Mouse (Mus musculus): Measurements from ENCODE around the gene Ntmt1. TPM values are rescaled to one million over a fixed set of nuclear protein-coding genes. Genes with fewer than 3 reads are reported as not detected.

Gene Ntmt1
- polyA plus RNA-seq, 1 experiment from 2014 or later, result 81.7 TPM

DNA sequence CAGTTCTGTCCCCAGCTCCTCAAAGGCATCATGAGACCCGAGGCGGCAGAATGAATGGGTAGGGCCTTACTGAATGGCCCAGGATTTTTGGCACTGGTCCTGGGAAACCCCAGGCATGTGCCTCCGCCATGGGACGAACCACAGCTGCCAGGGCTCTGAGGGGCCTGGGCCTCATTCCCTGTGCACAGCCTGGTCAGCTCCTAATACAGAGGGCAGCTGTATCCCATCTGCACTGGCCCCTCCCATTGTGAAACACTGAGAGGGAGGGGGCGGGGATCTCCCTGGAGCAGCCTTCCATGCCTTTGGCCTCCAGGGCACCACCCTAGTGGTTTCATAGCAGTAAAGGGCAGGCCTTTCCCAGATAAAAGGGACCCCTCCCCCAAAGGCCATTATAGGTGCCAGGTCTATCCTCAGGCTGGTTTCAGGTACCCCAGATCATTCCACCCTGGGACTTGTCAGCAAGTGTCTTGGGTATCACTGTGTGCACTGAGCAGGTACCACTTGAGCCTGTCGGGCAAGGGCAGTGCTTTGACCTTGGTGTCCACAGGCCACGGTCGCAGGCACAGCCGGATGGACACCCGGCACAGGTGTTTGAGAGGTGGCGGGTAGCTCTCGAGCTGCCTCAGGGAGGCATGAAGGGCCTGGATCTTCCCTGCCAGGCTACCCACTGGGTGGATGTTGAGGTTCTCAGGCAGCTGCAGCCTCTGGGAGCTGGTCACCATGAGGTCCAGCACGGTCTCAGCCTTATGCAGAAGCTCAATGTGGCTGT lies 15.9 kb downstream of the Ntmt1 start:
- peak; percentile 89 for DNase-seq (ENCODE audit: low spot score)

DNA sequence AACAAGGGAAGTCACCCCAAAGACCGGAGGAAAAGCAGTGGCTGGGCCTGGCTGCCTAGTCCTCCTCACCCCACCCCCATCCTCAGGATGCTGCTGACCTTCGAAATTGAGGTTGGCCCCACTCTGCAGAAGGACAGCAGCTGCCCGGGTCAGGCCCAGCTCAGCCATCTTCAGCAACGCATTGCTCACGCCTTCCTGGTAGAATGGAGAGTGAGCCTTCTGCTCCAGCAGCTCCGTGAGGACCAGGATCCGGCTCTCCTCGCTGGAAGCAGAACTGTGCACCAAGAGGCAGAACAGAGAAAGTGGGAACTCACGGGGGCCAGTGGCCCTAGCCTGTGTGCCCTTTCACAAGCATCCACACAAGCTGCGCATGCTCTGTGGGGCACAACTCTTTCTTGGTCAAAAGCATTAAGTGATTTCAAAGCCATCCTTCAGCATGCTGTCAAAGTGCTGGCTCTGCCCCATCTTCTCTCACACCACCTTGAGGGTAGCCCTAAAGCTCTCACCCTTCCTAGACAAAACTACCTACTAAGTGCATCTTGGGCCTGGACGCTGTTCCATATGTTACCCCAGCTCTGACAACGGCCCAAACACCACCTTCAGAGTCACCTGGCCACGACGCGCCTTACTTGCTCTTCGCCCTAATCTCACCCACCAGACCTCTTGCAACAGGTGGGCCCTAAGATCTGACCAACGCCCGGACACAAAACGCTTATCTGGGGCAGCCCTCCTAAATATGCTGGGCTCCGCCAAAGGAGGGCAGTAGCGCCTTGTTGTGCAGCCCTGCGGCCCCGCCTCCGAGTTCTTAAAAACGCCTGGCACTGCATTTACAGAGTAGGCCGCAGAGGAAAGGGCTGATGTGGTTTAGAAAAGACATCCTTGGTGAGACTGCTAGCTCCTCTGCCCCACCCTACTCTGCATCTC lies 19.5 kb downstream of the Ntmt1 start:
- peaks cover 38% of the 10 kb centered on the region for H3K36me3 ChIP-seq (ENCODE audit: control insufficient read depth, insufficient read depth, low read length)
- H3K27me3 ChIP-seq (replicated peaks; ENCODE audit: control insufficient read depth, insufficient read depth, low read length), result no peaks in the 10 kb centered on the region
- peak overlapping the region; percentile 91 for H3K4me3 ChIP-seq (ENCODE audit: low read depth, low read length)
- peak; percentile 84 for DNase-seq (ENCODE audit: low spot score)
- 32% methylated on average over 26 of the region's 26 CpGs for WGBS
- no peak for ATAC-seq (ENCODE audit: low read depth)
- H3K4me2 ChIP-seq (ENCODE audit: low read depth, low read length), result peak overlapping the region; percentile 71
- peak overlapping the region; percentile 92 for H3K9ac ChIP-seq (ENCODE audit: low read depth, low read length)
- peak overlapping the region; percentile 63 for H3K27ac ChIP-seq (replicated peaks; ENCODE audit: low read depth, low read length)
- no peaks in the 10 kb centered on the region for H3K9me3 ChIP-seq (ENCODE audit: control insufficient read depth, low read length)
- peaks cover 11% of the 10 kb centered on the region for H3K4me1 ChIP-seq (ENCODE audit: control insufficient read depth, insufficient read depth, low read length)

More for the DNA sequence above, 15.9 kb downstream of the Ntmt1 start:
- Histone ChIP-seq H3K4me2 (ENCODE audit: low read depth, low read length) (no peak overlapping the region), H3K27ac (replicated peaks; ENCODE audit: low read depth, low read length) (no peak overlapping the region; the same call in 1 of the 2 replicates), H3K9ac (ENCODE audit: low read depth, low read length) (no peak overlapping the region), H3K27me3 (replicated peaks; ENCODE audit: control insufficient read depth, insufficient read depth, low read length) (no peaks in the 10 kb centered on the region), H3K9me3 (ENCODE audit: control insufficient read depth, low read length) (peaks cover 6% of the 10 kb centered on the region; the same call in 1 of the 2 replicates), H3K4me3 (ENCODE audit: low read depth, low read length) (no peak overlapping the region), H3K4me1 (ENCODE audit: control insufficient read depth, insufficient read depth, low read length) (peaks cover 10% of the 10 kb centered on the region), H3K36me3 (ENCODE audit: control insufficient read depth, insufficient read depth, low read length) (peaks cover 66% of the 10 kb centered on the region)
- WGBS, result 66% methylated on average over 11 of the region's 13 CpGs
- peak; percentile 62 for ATAC-seq (ENCODE audit: low read depth)

DNA sequence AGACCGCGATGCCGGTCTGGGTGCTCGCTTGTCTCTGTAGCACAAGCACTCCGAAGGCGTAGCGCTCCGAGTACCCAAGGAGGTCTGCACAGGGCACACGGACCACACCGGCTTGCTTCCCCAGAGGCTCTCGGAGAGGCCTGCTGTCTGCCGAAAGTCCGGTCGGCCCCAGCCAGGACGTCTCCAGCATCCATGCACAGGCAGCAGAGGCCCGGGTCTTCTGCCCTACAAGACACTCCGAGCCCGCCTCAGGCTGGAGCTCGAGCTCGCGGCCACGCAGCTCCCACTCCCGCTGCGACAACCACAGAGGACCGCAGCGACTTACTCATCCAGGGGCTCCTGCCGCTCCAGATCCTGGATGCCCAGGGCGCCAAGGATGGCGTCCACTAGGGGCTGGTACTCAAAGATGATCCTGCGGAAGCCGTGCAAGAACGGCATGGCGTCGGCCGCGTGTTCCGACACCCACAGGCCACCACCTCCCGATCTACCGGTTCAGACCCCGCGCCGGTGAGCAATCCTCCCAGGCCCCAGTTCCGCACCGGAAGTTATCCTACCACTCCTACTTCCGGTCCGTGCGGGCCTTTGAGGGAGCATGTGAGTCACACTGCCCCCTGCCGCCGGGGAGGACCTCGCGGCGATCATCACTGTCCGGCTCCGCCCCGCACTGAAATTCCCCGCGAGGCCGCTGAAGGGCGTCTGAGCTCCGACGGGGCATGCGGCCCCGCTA lies 20.3 kb downstream of the Ntmt1 start:
- H3K9ac ChIP-seq (ENCODE audit: low read depth, low read length), result peak overlapping the region; percentile 92
- H3K27me3 ChIP-seq (replicated peaks; ENCODE audit: control insufficient read depth, insufficient read depth, low read length), result no peaks in the 10 kb centered on the region
- H3K9me3 ChIP-seq (ENCODE audit: control insufficient read depth, low read length), result no peaks in the 10 kb centered on the region
- ATAC-seq (ENCODE audit: low read depth) (peak; percentile 92), DNase-seq (ENCODE audit: low spot score) (peak; percentile 95)
- H3K4me2 ChIP-seq (ENCODE audit: low read depth, low read length), result peak overlapping the region; percentile 71
- H3K4me3 ChIP-seq (ENCODE audit: low read depth, low read length), result peak overlapping the region; percentile 91
- H3K4me1 ChIP-seq (ENCODE audit: control insufficient read depth, insufficient read depth, low read length), result peaks cover 15% of the 10 kb centered on the region
- peaks cover 30% of the 10 kb centered on the region for H3K36me3 ChIP-seq (ENCODE audit: control insufficient read depth, insufficient read depth, low read length)
- under 1% methylated on average over 40 of the region's 63 CpGs for WGBS
- peak overlapping the region; percentile 63 for H3K27ac ChIP-seq (replicated peaks; ENCODE audit: low read depth, low read length)

DNA sequence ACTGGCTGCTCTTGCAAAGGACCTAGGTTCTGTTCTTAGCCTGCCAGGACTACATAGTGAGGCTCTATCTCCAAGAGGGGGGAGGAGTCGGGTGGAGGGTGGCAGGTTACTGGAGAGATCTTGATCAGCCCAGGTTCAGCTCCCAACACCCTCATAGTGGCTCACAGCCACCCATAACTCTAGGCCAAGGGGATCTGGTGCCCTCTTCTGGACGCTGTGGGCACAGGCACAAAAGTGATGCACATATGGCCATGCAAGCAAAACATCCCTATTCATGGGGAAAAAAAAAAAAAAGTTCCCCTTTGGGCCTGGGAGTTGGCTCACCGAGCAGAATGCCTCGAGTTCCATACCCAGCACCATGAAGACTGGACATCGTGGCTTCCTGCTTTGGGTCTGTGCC lies 21.7 kb downstream of the Ntmt1 start:
- WGBS, result 35% methylated on average over 5 of the region's 5 CpGs
- DNase-seq (ENCODE audit: low spot score), result no peak

DNA sequence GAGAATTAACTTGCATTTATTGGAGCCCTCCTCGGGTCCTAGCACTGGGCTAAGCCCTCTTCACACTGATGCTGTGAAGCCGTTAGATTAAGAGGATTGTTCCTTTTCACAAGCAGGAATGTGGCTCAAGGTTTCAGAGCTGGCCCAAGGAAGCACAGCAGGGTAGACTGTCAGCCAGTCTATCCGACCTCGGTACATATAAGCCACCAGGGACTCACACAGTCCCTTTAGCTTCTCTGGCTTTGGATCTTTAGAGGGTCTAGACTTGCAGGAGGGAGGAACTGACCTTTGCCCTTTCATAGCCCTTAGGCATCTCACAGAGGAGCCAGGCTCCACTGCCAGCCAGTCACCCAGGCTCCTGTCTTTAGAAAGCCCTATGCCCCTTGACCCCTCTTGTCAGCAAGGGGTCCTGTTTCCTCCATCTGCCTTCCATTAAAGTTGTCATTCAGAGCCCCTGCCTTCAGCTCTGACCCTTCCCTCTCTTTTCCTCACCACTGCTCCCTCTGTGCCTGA lies 22.7 kb downstream of the Ntmt1 start, which contains the start of gene Asb6:
Asb6 (minus strand) TSS at position 51 of the 513 bp plus-strand sequence.
- H3K4me1 ChIP-seq (ENCODE audit: control insufficient read depth, insufficient read depth, low read length), result peaks cover 36% of the 10 kb centered on the region
- H3K36me3 ChIP-seq (ENCODE audit: control insufficient read depth, insufficient read depth, low read length), result peaks cover 5% of the 10 kb centered on the region
- no peaks in the 10 kb centered on the region for H3K27me3 ChIP-seq (replicated peaks; ENCODE audit: control insufficient read depth, insufficient read depth, low read length)
- DNase-seq (ENCODE audit: low spot score) (no peak), ATAC-seq (ENCODE audit: low read depth) (no peak)
- H3K9ac ChIP-seq (ENCODE audit: low read depth, low read length), result no peak within 1 kb of the TSS
- H3K4me2 ChIP-seq (ENCODE audit: low read depth, low read length), result no peak within 1 kb of the TSS
- H3K9me3 ChIP-seq (ENCODE audit: control insufficient read depth, low read length), result no peaks in the 10 kb centered on the region
- WGBS, result 11% methylated on average over 4 of the region's 4 CpGs
- no peak within 1 kb of the TSS for H3K27ac ChIP-seq (replicated peaks; ENCODE audit: low read depth, low read length)
- no peak within 1 kb of the TSS for H3K4me3 ChIP-seq (ENCODE audit: low read depth, low read length)

More for the DNA sequence above, 21.7 kb downstream of the Ntmt1 start:
- Histone ChIP-seq H3K9ac (ENCODE audit: low read depth, low read length) (no peak overlapping the region), H3K4me2 (ENCODE audit: low read depth, low read length) (no peak overlapping the region), H3K36me3 (ENCODE audit: control insufficient read depth, insufficient read depth, low read length) (peaks cover 16% of the 10 kb centered on the region), H3K4me3 (ENCODE audit: low read depth, low read length) (no peak overlapping the region), H3K9me3 (ENCODE audit: control insufficient read depth, low read length) (no peaks in the 10 kb centered on the region), H3K27ac (replicated peaks; ENCODE audit: low read depth, low read length) (no peak overlapping the region), H3K4me1 (ENCODE audit: control insufficient read depth, insufficient read depth, low read length) (peaks cover 29% of the 10 kb centered on the region), H3K27me3 (replicated peaks; ENCODE audit: control insufficient read depth, insufficient read depth, low read length) (no peaks in the 10 kb centered on the region)
- ATAC-seq (ENCODE audit: low read depth), result no peak

DNA sequence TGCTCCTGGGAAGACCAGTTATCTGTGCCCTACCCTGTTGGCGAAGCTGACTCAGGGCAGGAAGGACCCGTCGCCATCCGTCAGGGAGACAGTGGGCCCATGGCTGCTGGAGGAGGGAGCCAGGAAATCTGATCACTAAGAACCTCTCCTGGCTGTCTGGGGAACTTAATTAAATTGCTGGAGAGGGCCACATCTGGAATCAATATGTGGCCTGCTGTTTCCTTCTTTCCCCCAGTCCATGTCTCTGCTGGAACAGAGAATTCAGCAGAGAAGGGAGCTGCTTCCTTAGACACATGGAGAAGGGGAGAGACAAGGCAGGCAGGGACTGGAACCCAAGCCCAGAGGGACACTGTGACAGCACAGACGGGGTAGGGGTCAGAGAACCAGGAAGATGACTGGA lies 26.0 kb downstream of the Ntmt1 start:
- no peaks in the 10 kb centered on the region for H3K9me3 ChIP-seq (ENCODE audit: control insufficient read depth, low read length)
- DNase-seq (ENCODE audit: low spot score), result peak; percentile 92
- no peak overlapping the region for H3K4me3 ChIP-seq (ENCODE audit: low read depth, low read length)
- peak overlapping the region; percentile 23 for H3K4me2 ChIP-seq (ENCODE audit: low read depth, low read length)
- H3K27me3 ChIP-seq (replicated peaks; ENCODE audit: control insufficient read depth, insufficient read depth, low read length), result no peaks in the 10 kb centered on the region
- no peaks in the 10 kb centered on the region for H3K36me3 ChIP-seq (ENCODE audit: control insufficient read depth, insufficient read depth, low read length)
- peak overlapping the region; percentile 94 for H3K27ac ChIP-seq (replicated peaks; ENCODE audit: low read depth, low read length)
- peaks cover 42% of the 10 kb centered on the region for H3K4me1 ChIP-seq (ENCODE audit: control insufficient read depth, insufficient read depth, low read length)
- peak; percentile 65 for ATAC-seq (ENCODE audit: low read depth)
- WGBS, result 6% methylated on average over 4 of the region's 5 CpGs
- H3K9ac ChIP-seq (ENCODE audit: low read depth, low read length), result peak overlapping the region; percentile 26

DNA sequence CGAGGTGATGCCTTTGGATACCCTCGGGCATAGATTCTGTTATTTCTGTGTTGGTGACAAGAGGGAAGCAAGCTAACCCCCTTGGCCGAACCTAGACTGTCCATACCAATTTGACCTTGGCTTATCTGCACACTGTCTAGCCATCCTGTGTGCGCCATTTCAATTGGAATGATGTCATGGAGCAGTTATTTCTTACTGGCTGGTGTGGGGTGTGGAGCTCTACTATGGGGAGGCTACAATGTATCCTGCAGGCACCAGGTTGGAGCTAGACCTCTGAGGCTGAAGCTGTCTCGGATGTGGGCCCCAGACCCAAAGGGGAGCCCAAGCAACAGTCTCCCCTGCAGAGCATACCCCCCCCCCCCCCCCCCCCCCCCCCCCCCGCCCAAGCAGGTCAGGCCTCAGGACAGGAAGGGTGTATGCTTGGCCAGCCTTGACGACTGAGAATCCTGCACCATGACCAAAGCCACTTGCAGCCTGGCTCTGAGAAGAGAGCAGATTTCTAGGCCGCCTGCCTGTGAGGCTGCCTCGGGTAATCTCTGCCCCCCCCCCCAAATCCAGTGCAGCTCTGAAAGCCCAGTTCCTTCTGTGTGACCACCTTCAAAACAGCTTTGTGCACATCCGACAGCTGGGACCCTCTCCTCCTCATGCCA lies 26.9 kb downstream of the Ntmt1 start, which contains the start of gene Prrx2:
Prrx2 (plus strand) TSS at position 600 of the 650 bp plus-strand sequence.
- H3K9me3 ChIP-seq (ENCODE audit: control insufficient read depth, low read length), result no peaks in the 10 kb centered on the region
- DNase-seq (ENCODE audit: low spot score) (no peak), ATAC-seq (ENCODE audit: low read depth) (no peak)
- no peak within 1 kb of the TSS for H3K4me3 ChIP-seq (ENCODE audit: low read depth, low read length)
- H3K4me2 ChIP-seq (ENCODE audit: low read depth, low read length), result peak within 1 kb of the TSS; percentile 23; the same call in 1 of the 2 replicates
- no peak within 1 kb of the TSS for H3K9ac ChIP-seq (ENCODE audit: low read depth, low read length)
- H3K27me3 ChIP-seq (replicated peaks; ENCODE audit: control insufficient read depth, insufficient read depth, low read length), result no peaks in the 10 kb centered on the region
- H3K27ac ChIP-seq (replicated peaks; ENCODE audit: low read depth, low read length), result peak within 1 kb of the TSS; percentile 94
- peaks cover 42% of the 10 kb centered on the region for H3K4me1 ChIP-seq (ENCODE audit: control insufficient read depth, insufficient read depth, low read length)
- no peaks in the 10 kb centered on the region for H3K36me3 ChIP-seq (ENCODE audit: control insufficient read depth, insufficient read depth, low read length)
- 42% methylated on average over 6 of the region's 10 CpGs for WGBS

Measured in embryonic facial prominence, embryonic 14.5 days (tissue).